Mouse (Mus musculus): Measurements from ENCODE around the gene Srl. TPM values are rescaled to one million over a fixed set of nuclear protein-coding genes. Genes with fewer than 3 reads are reported as not detected.
"Not testable (repeated sequence)": the region's sequence is repeated elsewhere in the genome, so short reads cannot be mapped to it uniquely, and the experiment has no call there.

Gene Srl
- polyA plus RNA-seq, 1 experiment from 2014 or later = 3.1 TPM

GRCm38 (mm10) chr16:4474882-4475803 lies 66.5 kb downstream of the Srl start:
- ATAC-seq (ENCODE audit: low FRiP score, low TSS enrichment) = peak; percentile 96
- Histone ChIP-seq H3K4me2 (replicated peaks; ENCODE audit: low read depth) (peak overlapping the region; percentile 91), H3K9me3 (ENCODE audit: control insufficient read depth, low read length) (no peaks in the 10 kb centered on the region)

DNA sequence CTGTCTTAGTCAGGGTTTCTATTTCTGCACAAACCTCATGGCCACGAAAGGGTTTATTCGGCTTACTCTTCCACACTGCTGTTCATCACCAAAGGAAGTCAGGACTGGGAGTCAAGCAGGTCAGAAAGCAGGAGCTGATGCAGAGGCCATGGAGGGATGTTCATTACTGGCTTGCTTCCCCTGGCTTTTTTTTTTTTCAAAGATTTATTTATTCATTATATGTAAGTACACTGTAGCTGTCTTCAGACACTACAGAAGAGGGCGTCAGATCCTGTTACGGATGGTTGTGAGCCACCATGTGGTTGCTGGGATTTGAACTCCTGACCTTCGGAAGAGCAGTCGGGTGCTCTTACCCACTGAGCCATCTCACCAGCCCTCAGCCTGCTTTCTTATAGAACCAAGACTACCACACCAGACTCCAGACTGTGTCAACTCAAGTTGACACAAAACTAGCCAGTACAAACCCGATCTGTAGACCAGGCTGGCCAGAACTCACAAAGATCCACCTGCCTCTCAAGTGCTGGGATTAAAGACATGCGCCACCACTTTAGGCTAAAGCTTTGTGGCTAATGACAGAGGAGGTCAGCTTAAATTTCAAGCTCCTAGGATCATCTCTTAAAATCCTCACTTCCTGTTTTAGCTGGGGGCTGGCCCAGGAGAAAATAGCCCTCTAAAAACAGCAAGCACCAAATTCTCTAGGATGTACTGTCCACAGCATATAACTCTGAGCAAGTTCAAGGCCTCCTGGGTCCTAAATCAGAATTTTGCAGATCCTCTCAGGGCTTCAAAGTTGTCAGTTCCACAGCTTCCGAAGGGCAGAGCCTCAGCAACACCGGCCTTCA lies 67.4 kb downstream of the Srl start:
- H3K9me3 ChIP-seq (ENCODE audit: control insufficient read depth, low read length); DNase-seq (ENCODE audit: low spot score); ATAC-seq (ENCODE audit: low FRiP score, low TSS enrichment); H3K27me3 ChIP-seq (ENCODE audit: control insufficient read depth, insufficient read depth, low read length); H3K36me3 ChIP-seq (ENCODE audit: control insufficient read depth, insufficient read depth, low read length): not testable (repeated sequence)
- Histone ChIP-seq H3K4me3 (ENCODE audit: low read depth, low read length) (peak overlapping the region; percentile 51), H3K9ac (ENCODE audit: low read length) (peak overlapping the region; percentile 80), H3K4me2 (replicated peaks; ENCODE audit: low read depth) (peak overlapping the region; percentile 91), H3K4me1 (replicated peaks; ENCODE audit: control insufficient read depth, insufficient read depth) (peaks cover 11% of the 10 kb centered on the region; the same call in 1 of the 2 replicates), H3K27ac (replicated peaks) (peak overlapping the region; percentile 89)
- 64% methylated on average over 10 of the region's 10 CpGs for WGBS

More at GRCm38 (mm10) chr16:4474882-4475803, 66.5 kb downstream of the Srl start:
- DNase-seq (ENCODE audit: low spot score) = peak; percentile 97
- Histone ChIP-seq H3K4me1 (replicated peaks; ENCODE audit: control insufficient read depth, insufficient read depth) (peaks cover 11% of the 10 kb centered on the region; the same call in 1 of the 2 replicates), H3K27ac (replicated peaks) (peak overlapping the region; percentile 89), H3K9ac (ENCODE audit: low read length) (peak overlapping the region; percentile 80), H3K36me3 (ENCODE audit: control insufficient read depth, insufficient read depth, low read length) (no peaks in the 10 kb centered on the region), H3K27me3 (ENCODE audit: control insufficient read depth, insufficient read depth, low read length) (no peaks in the 10 kb centered on the region), H3K4me3 (ENCODE audit: low read depth, low read length) (peak overlapping the region; percentile 51)
- TF ChIP-seq EP300 (optimal IDR thresholded peaks at IDR 0.05) (no peak), CTCF (IDR thresholded peaks at IDR 0.05; ENCODE audit: low read depth) (peak; percentile 100)
- 17% methylated on average over 38 of the region's 42 CpGs for WGBS

- 63% methylated on average over 5 of the region's 5 CpGs for WGBS
- TF ChIP-seq CTCF (IDR thresholded peaks at IDR 0.05; ENCODE audit: low read depth) (no peak), EP300 (optimal IDR thresholded peaks at IDR 0.05) (no peak)
- H3K27ac ChIP-seq (replicated peaks) = peak overlapping the region; percentile 63
- no peak overlapping the region for H3K4me2 ChIP-seq (replicated peaks; ENCODE audit: low read depth)
- no peaks in the 10 kb centered on the region for H3K9me3 ChIP-seq (ENCODE audit: control insufficient read depth, low read length)
- H3K4me3 ChIP-seq (ENCODE audit: low read depth, low read length) = no peak overlapping the region
- H3K27me3 ChIP-seq (ENCODE audit: control insufficient read depth, insufficient read depth, low read length) = no peaks in the 10 kb centered on the region
- H3K4me1 ChIP-seq (replicated peaks; ENCODE audit: control insufficient read depth, insufficient read depth) = peaks cover 11% of the 10 kb centered on the region; the same call in 1 of the 2 replicates
- H3K36me3 ChIP-seq (ENCODE audit: control insufficient read depth, insufficient read depth, low read length) = no peaks in the 10 kb centered on the region
- no peak overlapping the region for H3K9ac ChIP-seq (ENCODE audit: low read length)
- DNase-seq (ENCODE audit: low spot score) = no peak
- ATAC-seq (ENCODE audit: low FRiP score, low TSS enrichment) = no peak
Measured at GRCm38 (mm10) chr16:4473231-4473630, 68.4 kb downstream of the Srl start.

GRCm38 (mm10) chr16:4472687-4473086 lies 68.9 kb downstream of the Srl start:
- Histone ChIP-seq H3K4me1 (replicated peaks; ENCODE audit: control insufficient read depth, insufficient read depth) (peaks cover 11% of the 10 kb centered on the region; the same call in 1 of the 2 replicates), H3K36me3 (ENCODE audit: control insufficient read depth, insufficient read depth, low read length) (no peaks in the 10 kb centered on the region), H3K9me3 (ENCODE audit: control insufficient read depth, low read length) (no peaks in the 10 kb centered on the region), H3K27ac (replicated peaks) (peak overlapping the region; percentile 63), H3K4me3 (ENCODE audit: low read depth, low read length) (no peak overlapping the region), H3K9ac (ENCODE audit: low read length) (no peak overlapping the region), H3K4me2 (replicated peaks; ENCODE audit: low read depth) (no peak overlapping the region), H3K27me3 (ENCODE audit: control insufficient read depth, insufficient read depth, low read length) (no peaks in the 10 kb centered on the region)
- TF ChIP-seq EP300 (optimal IDR thresholded peaks at IDR 0.05) = no peak
- no peak for TF ChIP-seq CTCF (IDR thresholded peaks at IDR 0.05; ENCODE audit: low read depth)
- ATAC-seq (ENCODE audit: low FRiP score, low TSS enrichment) (no peak), DNase-seq (ENCODE audit: low spot score) (no peak)
- WGBS = 25% methylated on average over 3 of the region's 3 CpGs

- H3K4me1 ChIP-seq (replicated peaks; ENCODE audit: control insufficient read depth, insufficient read depth) = peaks cover 8% of the 10 kb centered on the region; the same call in 1 of the 2 replicates
- peak; percentile 58 for TF ChIP-seq CTCF (IDR thresholded peaks at IDR 0.05; ENCODE audit: low read depth)
- no peak for TF ChIP-seq EP300 (optimal IDR thresholded peaks at IDR 0.05)
- H3K36me3 ChIP-seq (ENCODE audit: control insufficient read depth, insufficient read depth, low read length) = no peaks in the 10 kb centered on the region
- H3K9me3 ChIP-seq (ENCODE audit: control insufficient read depth, low read length) = no peaks in the 10 kb centered on the region
- WGBS = 44% methylated on average over 10 of the region's 10 CpGs
- H3K4me3 ChIP-seq (ENCODE audit: low read depth, low read length) = no peak overlapping the region
- H3K9ac ChIP-seq (ENCODE audit: low read length) = no peak overlapping the region
- no peak overlapping the region for H3K4me2 ChIP-seq (replicated peaks; ENCODE audit: low read depth)
- peak overlapping the region; percentile 36 for H3K27ac ChIP-seq (replicated peaks)
- DNase-seq (ENCODE audit: low spot score) = peak; percentile 55
- no peaks in the 10 kb centered on the region for H3K27me3 ChIP-seq (ENCODE audit: control insufficient read depth, insufficient read depth, low read length)
- peak; percentile 74 for ATAC-seq (ENCODE audit: low FRiP score, low TSS enrichment)
Measured at GRCm38 (mm10) chr16:4469599-4470352, 71.8 kb downstream of the Srl start.

All from stomach, postnatal 0 days (tissue).